Mouse (Mus musculus): Measurements from ENCODE around the gene Cpxm2.

GRCm38 (mm10) chr7:132197817-132198475 lies 43.4 kb upstream of the Cpxm2 start:
- TF ChIP-seq CTCF (IDR thresholded peaks at IDR 0.05; ENCODE audit: low read depth, low read length) = no peak
- no peak for TF ChIP-seq TAL1 (conservative IDR thresholded peaks at IDR 0.05; ENCODE audit: low read depth, low read length)

All from G1E (cell line).